Mouse (Mus musculus): ENCODE results near the gene Acyp2.
"Not testable (repeated sequence)": the region's sequence is repeated elsewhere in the genome, so short reads cannot be mapped to it uniquely, and the experiment has no call there.

The Acyp2 gene

DNA sequence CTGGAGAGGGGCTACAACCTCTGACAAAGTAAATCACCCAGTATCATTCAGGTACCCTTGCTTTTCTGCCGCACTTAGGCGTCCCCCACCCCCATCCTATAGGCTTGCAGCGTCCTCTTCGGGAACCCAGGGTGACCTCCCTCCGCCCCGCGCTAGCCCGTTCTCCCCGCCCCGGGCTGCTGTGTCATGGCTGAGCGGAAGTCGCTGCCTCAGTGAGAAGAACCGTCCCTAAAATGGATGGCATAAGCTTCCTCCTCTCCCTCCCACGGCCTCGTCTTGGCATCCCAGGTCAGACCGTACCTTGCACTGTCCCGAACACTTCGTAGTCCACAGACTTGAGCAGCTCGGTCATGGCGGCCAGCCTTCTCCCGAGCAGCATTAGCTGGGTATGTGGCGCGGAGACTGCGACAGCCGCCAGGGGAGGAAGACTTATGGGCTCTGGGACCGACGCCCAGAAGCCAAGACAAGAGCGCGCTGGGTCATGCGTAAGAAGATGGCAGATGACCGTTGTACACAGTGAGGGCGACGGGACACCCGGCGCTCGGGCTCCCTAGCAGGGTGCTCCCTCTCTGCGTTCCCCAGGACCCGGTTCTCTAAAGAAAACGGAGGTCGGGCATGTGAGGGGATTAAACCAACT is at the start of gene Acyp2:
TSS of gene Acyp2 (minus strand) at position 587 of the 637 bp plus-strand sequence.
- peak; percentile 93 for DNase-seq (ENCODE audit: low spot score)

DNA sequence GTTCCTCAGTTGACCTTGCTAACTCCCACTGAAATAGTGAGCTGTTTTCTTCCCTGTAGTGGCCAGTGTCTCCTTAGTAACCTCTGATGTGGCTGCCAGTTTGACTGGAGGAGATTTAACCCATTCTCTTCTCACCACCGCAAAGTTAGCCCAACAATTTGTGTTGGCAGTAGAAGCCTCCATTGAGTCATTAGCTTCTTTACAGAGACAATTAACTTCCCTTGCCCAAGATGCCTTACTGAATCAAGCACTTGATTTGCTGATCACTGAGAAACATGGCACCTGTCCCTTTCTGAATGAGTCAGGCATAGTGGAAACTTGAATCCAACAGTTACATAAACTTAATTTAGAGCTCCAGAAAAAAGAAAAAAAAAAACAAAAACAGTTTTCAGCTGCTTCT is 40.0 kb upstream of the Acyp2 start:
- no peak for DNase-seq (ENCODE audit: low spot score)

DNA sequence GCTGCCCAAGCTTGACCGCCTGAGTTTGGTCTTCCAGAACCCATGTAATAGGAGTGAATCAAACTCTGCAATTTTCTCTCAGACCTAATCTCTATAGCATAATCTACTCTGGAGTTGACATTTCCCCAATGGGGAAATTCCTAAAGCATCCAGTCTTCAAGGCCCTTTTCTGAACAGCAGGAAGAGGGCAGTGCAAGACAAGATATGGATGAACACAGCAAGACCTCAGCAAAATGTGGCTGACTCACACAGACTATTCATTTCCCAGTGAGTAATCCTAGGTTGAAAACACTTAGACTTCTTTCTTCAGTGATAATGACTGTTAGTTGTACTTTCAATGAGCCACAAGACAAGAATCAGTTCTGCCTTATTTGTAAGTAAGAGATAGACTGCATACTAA is 26.7 kb upstream of the Acyp2 start:
- DNase-seq (ENCODE audit: low spot score) = peak; percentile 36

DNA sequence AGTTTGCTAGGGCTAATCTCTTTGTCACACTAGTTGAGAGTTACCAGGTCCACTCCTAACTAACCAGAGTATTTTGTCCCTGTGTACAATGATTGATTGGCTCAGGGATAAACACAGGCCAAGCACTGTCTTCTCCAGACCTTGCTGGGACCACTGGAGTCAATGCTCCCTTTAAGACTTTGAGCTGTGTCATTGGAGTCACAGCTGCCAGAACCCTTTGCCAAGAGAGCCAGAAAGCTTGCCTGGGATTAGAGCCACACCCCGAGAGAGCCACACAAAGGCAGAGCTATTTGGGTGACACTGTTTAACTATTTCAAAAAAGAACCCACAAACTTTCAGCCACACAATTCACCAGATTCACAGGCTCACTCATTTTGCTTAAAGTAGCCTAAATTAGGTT is 23.3 kb upstream of the Acyp2 start:
- DNase-seq (ENCODE audit: low spot score) = no peak

DNA sequence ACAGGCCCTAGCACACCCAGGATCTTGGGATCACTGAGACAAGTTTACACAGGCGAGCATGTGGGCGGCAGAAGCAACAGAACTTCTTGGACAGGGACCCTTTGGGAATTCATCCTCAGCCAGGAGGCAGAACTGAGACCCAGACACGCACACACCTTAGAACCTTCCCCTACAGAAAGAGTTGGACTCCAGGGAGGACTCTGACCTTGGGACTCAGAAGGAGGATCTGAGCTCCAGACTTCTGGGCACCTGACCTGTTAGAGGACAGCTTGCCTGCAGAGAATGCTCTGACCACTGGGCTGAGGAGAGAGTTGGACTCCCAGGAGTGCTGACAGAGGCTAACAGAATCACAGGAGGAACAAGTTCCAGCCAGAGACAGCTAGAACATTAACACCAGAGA is 13.6 kb upstream of the Acyp2 start:
- DNase-seq (ENCODE audit: low spot score) = no peak

DNA sequence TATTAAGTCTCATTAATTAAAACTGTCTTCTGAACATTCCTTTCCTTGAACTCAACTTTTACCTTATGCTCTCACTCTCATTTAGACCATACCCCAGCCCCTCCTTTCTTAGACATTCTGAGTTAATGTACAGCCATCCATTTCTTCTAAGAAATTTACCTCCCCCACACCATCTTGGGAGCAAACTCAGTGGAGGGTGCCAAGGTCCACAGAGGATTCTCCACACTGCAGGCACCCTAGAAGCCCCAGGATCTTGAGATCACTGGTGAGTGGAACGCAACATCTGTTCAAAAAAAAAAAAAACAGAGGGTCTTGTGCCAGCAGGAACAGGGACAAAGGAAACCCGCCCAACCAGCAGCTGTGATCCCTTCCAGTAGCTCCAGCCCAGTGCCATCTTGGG is 13.2 kb upstream of the Acyp2 start:
- no peak for DNase-seq (ENCODE audit: low spot score)

DNA sequence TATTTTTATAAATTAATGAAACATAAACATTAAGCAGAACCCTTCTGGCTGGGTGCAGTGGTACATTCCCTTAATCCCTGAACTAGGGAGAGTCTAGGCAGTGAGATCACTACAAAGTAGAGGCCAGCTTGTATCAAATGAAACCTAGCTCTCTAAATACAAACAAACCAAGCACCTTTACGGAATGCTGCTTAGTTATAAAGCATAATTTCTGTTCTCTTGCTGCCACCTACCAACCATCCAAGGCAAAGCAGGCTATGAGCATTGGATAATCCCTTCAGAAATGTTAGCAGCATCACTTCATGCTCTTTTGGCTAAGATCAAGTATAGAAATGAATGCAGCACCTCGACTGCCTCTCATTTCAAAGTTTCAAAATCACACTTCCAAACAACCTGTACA is 7.7 kb upstream of the Acyp2 start:
- DNase-seq (ENCODE audit: low spot score) = peak; percentile 51

DNA sequence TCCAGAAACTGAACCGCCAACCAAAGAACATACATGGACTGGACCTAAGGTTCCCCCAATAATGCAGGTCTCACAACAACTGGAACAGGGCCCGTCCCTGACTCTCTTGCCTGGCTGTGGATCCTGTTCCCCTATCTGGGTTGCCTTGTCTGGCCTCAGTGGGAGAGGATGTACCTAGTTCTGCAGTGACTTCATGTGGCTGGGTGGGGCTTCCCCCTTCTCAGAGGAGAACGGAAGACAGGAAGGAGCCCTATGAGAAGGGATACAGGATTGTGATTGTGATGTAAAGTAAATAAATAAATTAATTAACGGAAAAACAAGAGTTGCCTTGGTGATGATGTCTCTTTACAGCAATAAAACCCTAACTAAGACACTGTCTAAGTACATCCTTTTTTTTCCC is 6.7 kb upstream of the Acyp2 start:
- DNase-seq (ENCODE audit: low spot score) = no peak

DNA sequence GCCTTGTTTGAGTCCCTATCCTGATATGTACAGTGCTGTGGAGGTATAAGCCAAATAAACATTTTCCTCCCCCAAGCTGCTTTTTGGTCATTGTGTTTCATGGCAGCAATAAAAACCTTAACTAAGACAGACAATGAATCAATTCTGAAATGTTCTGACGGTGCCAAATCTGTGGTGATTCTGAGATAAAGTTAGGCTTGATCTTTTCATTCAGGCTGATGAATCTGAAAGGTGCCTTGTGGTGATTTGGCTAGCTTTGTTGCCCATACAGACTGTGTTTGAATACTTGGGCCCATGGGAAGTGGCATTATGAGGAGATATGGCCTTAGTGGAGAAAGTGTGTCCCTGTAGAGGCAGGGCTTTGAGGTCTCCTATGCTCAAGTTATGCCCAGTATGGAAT is 1.0 kb upstream of the Acyp2 start:
- DNase-seq (ENCODE audit: low spot score) = no peak

DNA sequence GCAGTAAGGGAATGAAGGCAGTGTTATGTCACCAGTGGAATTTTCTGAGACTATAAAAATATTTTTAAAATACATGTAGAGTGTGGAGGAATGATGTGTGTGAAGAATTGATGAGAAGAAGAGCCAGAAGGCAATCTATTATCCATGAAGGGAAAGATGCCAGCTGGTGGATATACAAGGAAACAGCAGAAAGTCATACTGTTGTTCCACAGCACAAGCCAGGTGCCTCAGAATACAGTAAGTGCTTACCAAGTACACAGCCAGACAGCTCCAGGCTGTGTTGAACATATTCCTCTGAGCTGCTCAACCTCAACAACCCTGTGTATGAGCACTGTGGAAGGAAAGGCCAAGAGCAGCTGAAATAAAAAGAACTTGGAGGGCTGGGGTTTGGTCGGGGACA is 13.7 kb downstream of the Acyp2 start:
- DNase-seq (ENCODE audit: low spot score) = no peak

DNA sequence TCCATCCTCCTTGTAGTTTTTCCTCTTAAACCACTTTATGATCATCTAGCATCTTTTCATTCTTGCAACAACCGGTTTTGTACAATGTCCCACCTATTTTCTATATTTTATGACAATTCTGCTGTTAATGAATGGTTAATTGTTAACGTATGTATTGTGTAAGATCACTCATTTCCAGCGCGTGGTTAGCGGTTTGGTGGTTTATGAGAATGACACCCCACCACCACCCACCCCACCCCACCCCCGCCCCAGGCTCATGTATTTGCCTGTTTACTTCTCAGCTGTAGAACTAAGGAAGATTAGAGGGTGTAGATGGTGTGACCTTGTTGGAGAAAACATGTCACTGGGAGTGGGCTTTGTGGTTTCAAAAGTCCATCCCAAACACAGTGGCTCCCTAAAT is 18.9 kb downstream of the Acyp2 start:
- no peak for DNase-seq (ENCODE audit: low spot score)

DNA sequence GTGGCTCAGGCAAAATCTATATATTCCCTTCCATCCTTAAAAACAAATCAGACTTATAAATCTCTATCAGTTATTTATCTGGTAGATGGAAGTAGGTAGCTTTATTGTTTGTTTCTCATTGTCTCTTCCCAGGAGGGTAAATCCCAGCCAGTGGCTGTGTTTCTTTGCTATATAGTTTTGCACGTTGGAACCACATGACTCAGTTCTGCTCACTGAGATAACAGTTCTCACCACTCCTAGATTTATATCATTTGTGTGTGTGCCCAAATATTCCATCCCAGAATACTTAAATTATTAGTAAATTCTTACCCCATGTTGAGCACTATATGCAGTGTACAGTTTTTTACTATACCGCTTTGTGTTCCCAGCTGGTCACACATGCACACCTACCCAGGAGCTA is 26.2 kb downstream of the Acyp2 start:
- no peak for DNase-seq (ENCODE audit: low spot score)

DNA sequence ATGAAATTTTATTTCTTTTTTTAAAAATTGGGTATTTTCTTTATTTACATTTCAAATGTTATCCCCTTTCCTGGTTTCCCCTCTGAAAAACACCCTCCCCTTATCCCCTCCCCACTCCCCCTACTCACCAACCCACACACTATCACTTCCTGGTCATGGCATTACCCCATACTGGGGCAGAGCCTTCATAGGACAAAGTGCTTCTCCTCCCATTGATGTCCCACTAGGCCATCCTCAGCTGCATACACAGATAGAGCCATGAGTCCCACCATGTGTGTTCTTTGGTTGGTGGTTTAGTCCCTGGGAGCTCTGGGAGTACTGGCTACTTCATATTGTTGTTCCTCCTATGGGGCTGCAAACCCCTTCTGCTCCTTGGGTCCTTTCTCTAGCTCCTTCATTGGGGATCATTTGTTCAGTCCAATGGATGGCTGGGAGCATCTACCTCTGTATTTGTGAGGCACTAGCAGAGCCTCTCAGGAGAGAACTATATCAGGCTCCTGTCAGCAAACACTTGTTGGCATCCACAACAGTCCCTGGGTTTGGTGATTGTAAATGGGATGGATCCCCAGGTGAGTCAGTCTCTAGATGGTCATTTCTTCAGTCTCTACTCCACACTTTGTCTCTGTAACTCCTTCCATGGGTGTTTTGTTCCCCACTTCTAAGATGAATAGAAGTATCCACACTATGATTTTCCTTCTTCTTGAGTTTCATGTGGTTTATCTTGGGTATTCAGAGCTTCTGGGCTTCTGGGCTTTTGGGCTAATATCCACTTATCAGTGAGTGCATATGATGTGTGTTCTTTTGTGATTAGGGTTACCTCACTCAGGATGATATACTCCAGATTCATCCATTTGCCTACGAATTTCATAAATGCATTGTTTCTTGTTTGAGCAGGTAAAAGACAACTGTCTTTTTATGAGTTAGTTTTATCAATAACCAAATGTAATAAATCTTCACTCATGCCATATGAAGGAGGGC is 27.7 kb downstream of the Acyp2 start:
- not testable (repeated sequence) for DNase-seq (ENCODE audit: low spot score)

DNA sequence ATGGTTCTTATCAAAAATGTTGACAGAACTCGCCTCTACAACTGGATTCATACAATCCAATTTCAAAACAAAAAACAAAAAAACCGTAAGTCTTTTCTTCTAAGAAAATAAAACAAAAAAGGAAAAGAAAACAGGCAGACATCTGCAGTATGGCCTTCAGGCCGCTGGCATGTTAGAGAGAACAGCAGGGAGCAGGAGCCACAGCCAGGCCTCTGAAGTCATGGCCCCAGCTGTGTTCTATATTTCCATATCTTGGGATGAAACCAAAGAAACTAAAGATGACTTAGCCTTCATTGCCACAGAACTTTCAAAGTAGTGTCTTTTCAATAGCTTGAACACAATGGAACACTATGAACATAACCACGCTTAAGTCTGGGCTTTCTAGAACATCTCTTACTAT is 31.2 kb downstream of the Acyp2 start:
- peak; percentile 23 for DNase-seq (ENCODE audit: low spot score)

DNA sequence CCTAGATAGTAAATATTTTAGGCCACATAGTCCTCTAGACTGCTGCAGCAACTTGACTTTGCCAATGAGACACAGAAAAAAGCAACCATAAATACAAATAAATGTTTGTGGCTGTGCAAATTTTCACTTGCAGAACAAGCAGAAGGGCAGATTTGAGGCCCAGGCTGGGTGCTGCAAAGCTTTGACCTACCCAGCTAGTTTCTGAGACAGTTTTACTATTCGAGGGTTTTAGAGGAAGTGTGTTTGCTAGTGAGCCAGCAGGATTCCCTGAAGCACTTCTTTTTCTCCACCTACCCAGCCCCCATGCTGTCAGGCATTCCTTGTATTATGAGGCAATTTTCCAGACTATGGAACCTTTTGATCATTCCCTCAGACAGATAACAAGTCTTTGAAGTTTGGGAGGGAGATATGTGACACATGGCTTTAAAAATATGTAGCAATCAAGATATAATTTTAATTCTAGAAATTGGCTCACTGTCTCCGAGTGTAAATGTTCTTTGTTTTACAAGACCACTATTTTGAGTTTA is 31.8 kb downstream of the Acyp2 start:
- DNase-seq (ENCODE audit: low spot score) = peak; percentile 46

DNA sequence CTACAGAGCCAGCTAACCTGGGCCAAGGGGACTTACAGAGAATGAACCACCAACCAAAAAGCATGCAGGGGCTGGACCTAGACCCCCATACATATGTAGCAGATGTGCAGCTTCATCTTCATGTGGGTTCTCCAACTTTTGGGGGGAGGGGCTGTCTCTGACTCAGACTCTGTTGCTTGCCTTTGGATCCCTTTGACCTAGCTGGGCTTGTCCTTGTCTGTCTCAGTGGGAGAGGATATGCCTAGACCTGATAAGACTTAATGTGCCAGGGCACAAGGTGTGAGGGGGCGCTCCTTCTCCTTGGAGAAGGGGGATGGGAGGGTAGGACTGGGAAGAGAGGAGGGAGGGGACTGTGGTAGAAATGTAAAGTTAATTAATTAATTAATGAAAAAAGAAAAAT is 33.4 kb downstream of the Acyp2 start:
- DNase-seq (ENCODE audit: low spot score) = no peak

DNA sequence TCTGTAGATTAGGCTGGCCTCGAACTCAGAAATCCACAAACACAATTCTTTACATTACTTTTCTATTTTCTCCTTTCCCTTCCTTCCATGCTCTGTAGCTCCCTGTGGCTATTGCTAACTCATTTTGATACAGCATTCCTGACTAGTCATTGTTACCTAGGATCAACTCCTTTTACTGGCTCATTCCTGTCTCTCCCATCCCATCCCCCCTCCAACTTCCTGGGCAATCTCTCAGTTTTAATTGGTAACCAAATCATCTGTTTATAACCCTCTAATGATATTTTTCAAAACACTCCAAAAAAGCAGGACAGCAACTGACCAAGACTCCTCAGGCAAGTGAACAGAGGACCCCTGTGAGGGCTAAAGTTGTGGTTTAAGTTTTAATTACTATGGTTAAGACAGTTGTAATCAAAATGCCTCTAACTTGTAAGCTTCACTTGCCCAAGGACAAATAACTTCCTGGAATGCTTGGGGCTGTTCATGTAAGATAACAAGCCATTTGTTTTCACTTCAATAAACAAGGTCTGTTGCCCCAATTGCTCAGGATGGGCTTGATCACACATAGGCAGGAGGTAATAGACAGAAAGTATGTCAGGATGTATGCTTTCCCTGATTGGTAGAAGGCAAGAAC is 35.4 kb downstream of the Acyp2 start:
- DNase-seq (ENCODE audit: low spot score) = no peak

DNA sequence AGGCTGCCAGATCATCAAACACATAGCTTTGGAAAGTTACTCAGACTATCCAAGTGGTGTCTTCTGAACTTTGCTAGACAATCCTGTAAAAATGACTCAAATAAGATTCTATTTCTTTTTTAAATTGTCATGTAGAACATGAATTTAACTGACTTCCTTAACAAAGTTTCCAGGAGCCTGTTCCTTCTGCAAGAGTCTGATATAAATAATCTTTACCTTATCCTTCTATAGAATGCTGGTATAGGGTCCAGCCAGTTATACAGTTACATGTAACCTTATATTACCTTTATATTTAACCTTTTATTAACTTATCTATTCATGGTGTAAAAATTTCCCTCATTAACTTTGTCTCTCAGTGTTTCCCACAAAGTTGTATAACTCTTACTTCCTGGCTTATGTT is 36.7 kb downstream of the Acyp2 start:
- DNase-seq (ENCODE audit: low spot score) = no peak

DNA sequence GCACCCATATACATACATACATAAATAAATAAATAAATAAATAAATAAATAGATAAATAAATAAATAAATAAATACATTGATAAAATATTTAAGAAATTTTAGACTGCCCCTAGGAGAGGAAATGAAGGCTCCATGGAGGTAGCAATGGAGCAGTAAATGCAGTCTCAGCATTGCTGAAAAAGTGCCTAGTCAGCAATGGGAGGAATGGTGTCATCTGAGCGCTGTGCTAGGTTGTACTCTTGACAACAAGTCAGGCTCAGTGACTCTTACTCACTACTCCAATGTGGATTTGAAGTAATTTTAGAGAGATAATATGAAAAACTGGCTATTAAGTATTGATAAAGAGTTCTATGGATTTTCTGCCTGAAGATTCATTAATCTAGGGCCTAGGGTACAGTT is 40.1 kb downstream of the Acyp2 start:
- no peak for DNase-seq (ENCODE audit: low spot score)

DNA sequence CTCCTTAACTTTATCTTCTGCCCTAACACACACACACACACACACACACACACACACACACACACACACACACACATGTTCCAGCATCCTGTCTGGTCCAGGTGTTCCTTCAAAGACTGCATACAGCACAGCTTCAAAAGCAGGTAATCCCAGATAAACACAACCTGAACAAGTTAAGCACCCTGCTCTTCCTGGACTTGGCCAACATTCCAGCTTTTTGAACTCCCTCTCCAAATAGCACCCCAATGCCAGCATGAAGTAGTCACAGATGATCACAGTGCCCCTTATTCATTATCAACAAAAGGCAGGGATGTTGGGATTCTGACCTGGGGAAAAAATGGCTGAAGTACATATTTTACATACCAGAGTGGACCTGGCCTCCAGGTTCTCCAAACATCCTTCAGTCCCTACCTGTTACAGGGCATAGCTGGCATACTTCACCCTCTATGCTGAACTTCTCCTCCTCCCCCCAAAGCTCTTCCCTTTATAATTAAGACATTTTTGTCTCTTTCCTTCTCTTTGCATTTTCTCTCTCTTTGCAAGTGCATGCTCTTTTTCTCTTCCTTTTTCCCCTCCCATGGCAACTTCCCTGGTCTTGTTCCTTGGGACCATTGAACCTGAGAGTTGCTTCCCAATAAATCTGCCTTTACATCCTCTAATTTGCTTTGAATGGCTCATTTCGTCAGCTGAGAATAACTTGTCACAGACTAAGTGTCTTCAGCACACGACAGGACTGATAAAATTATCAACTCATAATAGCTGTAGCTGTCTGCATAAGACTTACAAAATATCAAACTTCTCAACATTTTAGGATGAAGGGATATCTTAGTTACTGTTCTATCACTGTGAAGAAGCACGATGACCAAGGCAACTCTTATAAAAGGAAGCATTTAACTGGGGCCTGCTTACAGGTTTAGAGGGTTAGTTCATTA is 41.5 kb downstream of the Acyp2 start:
- DNase-seq (ENCODE audit: low spot score) = no peak

DNA sequence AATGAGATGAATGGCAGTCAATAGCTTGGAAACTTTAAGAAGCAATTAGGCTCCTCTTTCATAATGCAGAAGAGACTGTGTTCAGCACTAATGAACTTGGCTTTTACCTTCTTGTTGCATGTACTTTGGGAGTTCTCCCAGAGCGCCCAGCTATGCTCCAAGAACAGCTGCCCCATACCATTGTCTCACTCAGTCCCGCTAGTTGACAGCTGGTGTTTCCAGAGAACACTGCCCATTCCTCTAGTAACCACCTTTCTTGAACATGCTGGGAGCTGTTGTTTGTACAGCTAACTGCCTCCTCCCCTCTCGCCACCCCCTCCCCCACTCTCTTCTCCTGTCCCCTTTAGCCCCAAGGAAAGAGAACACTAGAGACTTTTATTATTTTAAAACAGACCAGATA is 52.1 kb downstream of the Acyp2 start:
- peak; percentile 1 for DNase-seq (ENCODE audit: low spot score)

DNA sequence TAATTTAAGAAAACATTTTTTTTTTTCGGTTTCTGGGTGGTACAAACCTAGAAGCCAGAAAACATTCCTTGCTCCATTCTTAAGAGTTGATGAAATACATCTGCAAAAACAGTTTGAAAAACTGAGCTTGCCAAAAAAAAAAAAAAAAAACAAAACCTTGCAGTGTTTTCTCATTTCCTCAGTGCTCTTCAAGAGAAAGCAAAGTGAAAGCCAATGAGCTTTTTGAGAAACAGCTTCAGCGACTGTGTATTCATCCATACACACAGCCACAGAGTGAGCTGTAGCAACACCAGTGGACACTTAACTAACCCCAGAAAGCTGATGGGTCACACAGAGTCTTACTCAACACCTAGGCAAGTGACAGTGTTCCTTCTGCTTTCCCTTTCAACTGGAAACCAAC is 69.4 kb downstream of the Acyp2 start:
- no peak for DNase-seq (ENCODE audit: low spot score)

Measured in embryo, embryonic 10.5 days (tissue).